7 mouse cellular contexts compared by ENCODE assay signal in the genomic region with DNA sequence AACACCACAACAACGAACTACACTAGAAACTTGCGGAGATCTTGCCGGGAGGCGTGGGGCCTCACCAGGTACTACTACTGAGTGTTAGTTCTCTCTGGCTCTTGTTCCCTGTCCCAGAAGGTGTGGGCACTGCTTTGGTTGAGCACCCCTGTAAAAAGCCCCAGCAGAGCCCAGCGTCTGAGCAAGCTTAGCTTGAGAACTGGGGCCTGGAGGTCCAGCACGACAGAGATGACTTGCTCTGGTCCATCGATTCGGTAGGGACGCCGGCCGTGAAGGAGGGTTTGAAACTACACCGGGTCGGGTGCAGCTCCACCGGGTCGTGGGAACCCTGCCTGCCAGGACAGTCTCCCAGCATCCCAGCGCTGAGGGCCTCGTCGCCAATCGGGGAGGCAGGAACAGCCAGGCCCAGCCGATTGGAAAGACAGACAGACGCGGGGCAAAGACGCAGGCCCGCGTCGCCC. TPM values are rescaled to one million over a fixed set of nuclear protein-coding genes. Genes with fewer than 3 reads are reported as not detected.
DNase-seq lines count a peak whose midpoint lies in the region; ATAC-seq and TF ChIP-seq lines count a peak whose summit lies in the region.

No protein-coding gene starts in this region.

- peak overlapping the region; percentile 85 for H3K4me2 ChIP-seq in forebrain, embryonic 13.5 days
- H3K4me2 ChIP-seq in kidney, embryonic 15.5 days, result peak overlapping the region; percentile 85
- H3K4me2 ChIP-seq in midbrain, embryonic 12.5 days (replicated peaks), result peak overlapping the region; percentile 96

- WGBS in forebrain, embryonic 13.5 days, result under 1% methylated on average over 25 of the region's 26 CpGs
- under 1% methylated on average over 26 of the region's 26 CpGs for WGBS in kidney, embryonic 15.5 days
- 2% methylated on average over 26 of the region's 26 CpGs for WGBS in midbrain, embryonic 12.5 days

- peaks cover 38% of the 10 kb centered on the region for H3K4me1 ChIP-seq in testis, adult 2 months (ENCODE audit: control insufficient read depth, insufficient read depth, low read length)
- H3K4me1 ChIP-seq in forebrain, embryonic 13.5 days, result peaks cover 92% of the 10 kb centered on the region
- H3K4me1 ChIP-seq in kidney, embryonic 15.5 days, result peaks cover 71% of the 10 kb centered on the region
- H3K4me1 ChIP-seq in midbrain, embryonic 12.5 days, result peaks cover 85% of the 10 kb centered on the region

- H3K4me3 ChIP-seq in testis, adult 2 months (ENCODE audit: control insufficient read depth, low read depth, low read length), result peak overlapping the region; percentile 99
- peak overlapping the region; percentile 78 for H3K4me3 ChIP-seq in forebrain, embryonic 13.5 days
- peak overlapping the region; percentile 91 for H3K4me3 ChIP-seq in kidney, embryonic 15.5 days (replicated peaks)
- peak overlapping the region; percentile 83 for H3K4me3 ChIP-seq in midbrain, embryonic 12.5 days

- no peak for DNase-seq in testis, postnatal 14 days (ENCODE audit: low spot score)
- DNase-seq in ovary, postnatal 14 days (ENCODE audit: low spot score), result no peak
- DNase-seq in ovary, postnatal 36 days (ENCODE audit: low spot score), result no peak

- H3K27ac ChIP-seq in testis, adult 2 months (ENCODE audit: control insufficient read depth, insufficient read depth, low read depth, low read length), result peak overlapping the region; percentile 95
- H3K27ac ChIP-seq in forebrain, embryonic 13.5 days, result peak overlapping the region; percentile 95
- H3K27ac ChIP-seq in kidney, embryonic 15.5 days, result peak overlapping the region; percentile 96
- peak overlapping the region; percentile 95 for H3K27ac ChIP-seq in midbrain, embryonic 12.5 days (replicated peaks)

- no peak for TF ChIP-seq POLR2A in testis, adult 2 months (IDR thresholded peaks at IDR 0.05; ENCODE audit: control insufficient read depth, low read depth, low read length)

- no peak; the same call in 1 of the 2 replicates for ATAC-seq in forebrain, embryonic 13.5 days
- ATAC-seq in kidney, embryonic 15.5 days (replicated peaks; ENCODE audit: low FRiP score), result peak; percentile 10
- peak; percentile 21; the same call in 1 of the 2 replicates for ATAC-seq in midbrain, embryonic 12.5 days (ENCODE audit: low FRiP score, low read depth)

- TF ChIP-seq CTCF in testis, adult 2 months (IDR thresholded peaks at IDR 0.05; ENCODE audit: control insufficient read depth, insufficient read depth, insufficient replicate concordance, low read depth, low read length), result no peak

- no peaks in the 10 kb centered on the region for H3K36me3 ChIP-seq in testis, adult 2 months (ENCODE audit: control insufficient read depth, insufficient read depth, low read length)
- H3K36me3 ChIP-seq in forebrain, embryonic 13.5 days (ENCODE audit: poor library complexity, severe bottlenecking), result peaks cover 8% of the 10 kb centered on the region; the same call in 1 of the 2 replicates
- 0 out of 2 replicates have a peak, but pooled peaks cover under 1% of the 10 kb centered on the region for H3K36me3 ChIP-seq in kidney, embryonic 15.5 days
- H3K36me3 ChIP-seq in midbrain, embryonic 12.5 days, result peaks cover 5% of the 10 kb centered on the region

- no peaks in the 10 kb centered on the region for H3K27me3 ChIP-seq in testis, adult 2 months (ENCODE audit: control insufficient read depth, insufficient read depth, low read length)
- H3K27me3 ChIP-seq in forebrain, embryonic 13.5 days, result no peaks in the 10 kb centered on the region
- no peaks in the 10 kb centered on the region for H3K27me3 ChIP-seq in kidney, embryonic 15.5 days
- H3K27me3 ChIP-seq in midbrain, embryonic 12.5 days, result no peaks in the 10 kb centered on the region

- no peaks in the 10 kb centered on the region for H3K9me3 ChIP-seq in forebrain, embryonic 13.5 days (replicated peaks)
- no peaks in the 10 kb centered on the region for H3K9me3 ChIP-seq in kidney, embryonic 15.5 days (replicated peaks)
- no peaks in the 10 kb centered on the region for H3K9me3 ChIP-seq in midbrain, embryonic 12.5 days

- H3K9ac ChIP-seq in forebrain, embryonic 13.5 days, result peak overlapping the region; percentile 97
- H3K9ac ChIP-seq in kidney, embryonic 15.5 days, result peak overlapping the region; percentile 90
- peak overlapping the region; percentile 93 for H3K9ac ChIP-seq in midbrain, embryonic 12.5 days (replicated peaks)

RNA-seq across cellular contexts. Expression of a gene that starts 0.5 kb away (rescaled TPM):
- 91.0 and 107 TPM in 2 replicates for polyA plus RNA-seq in testis, adult 2 months (2012; rRNA removed)
- 101 and 130 TPM in 2 replicates for polyA plus RNA-seq in forebrain, embryonic 13.5 days (2015; fragmentation: Nextera tagmentation; extraction: Ambion mirVana)
- polyA plus RNA-seq in kidney, embryonic 15.5 days (2015; fragmentation: Nextera tagmentation; extraction: Ambion mirVana), result 138 and 160 TPM in 2 replicates
- 164 and 170 TPM in 2 replicates for polyA plus RNA-seq in midbrain, embryonic 12.5 days (2016; fragmentation: Nextera tagmentation; extraction: Ambion mirVana)

RNA-seq across cellular contexts. Expression of a gene that starts 16.2 kb away (rescaled TPM):
- polyA plus RNA-seq in testis, adult 2 months (2012; rRNA removed), result 55.5 and 58.5 TPM in 2 replicates
- 40.7 and 47.7 TPM in 2 replicates for polyA plus RNA-seq in forebrain, embryonic 13.5 days (2015; fragmentation: Nextera tagmentation; extraction: Ambion mirVana)
- polyA plus RNA-seq in kidney, embryonic 15.5 days (2015; fragmentation: Nextera tagmentation; extraction: Ambion mirVana), result 17.0 and 19.2 TPM in 2 replicates
- polyA plus RNA-seq in midbrain, embryonic 12.5 days (2016; fragmentation: Nextera tagmentation; extraction: Ambion mirVana), result 53.3 and 58.6 TPM in 2 replicates

RNA-seq across cellular contexts. Expression of a gene that starts 30.7 kb away (rescaled TPM):
- polyA plus RNA-seq in testis, adult 2 months (2012; rRNA removed), result 2.0 and 2.6 TPM in 2 replicates
- polyA plus RNA-seq in forebrain, embryonic 13.5 days (2015; fragmentation: Nextera tagmentation; extraction: Ambion mirVana), result 43.0 and 45.5 TPM in 2 replicates
- polyA plus RNA-seq in kidney, embryonic 15.5 days (2015; fragmentation: Nextera tagmentation; extraction: Ambion mirVana), result 15.4 and 16.5 TPM in 2 replicates
- polyA plus RNA-seq in midbrain, embryonic 12.5 days (2016; fragmentation: Nextera tagmentation; extraction: Ambion mirVana), result 45.7 and 50.2 TPM in 2 replicates

RNA-seq across cellular contexts. Expression of a gene that starts 31.2 kb away (rescaled TPM):
- polyA plus RNA-seq in testis, adult 2 months (2012; rRNA removed), result 49.8 and 59.3 TPM in 2 replicates
- polyA plus RNA-seq in forebrain, embryonic 13.5 days (2015; fragmentation: Nextera tagmentation; extraction: Ambion mirVana), result 68.5 and 71.7 TPM in 2 replicates
- 22.7 and 26.9 TPM in 2 replicates for polyA plus RNA-seq in kidney, embryonic 15.5 days (2015; fragmentation: Nextera tagmentation; extraction: Ambion mirVana)
- 63.7 and 68.5 TPM in 2 replicates for polyA plus RNA-seq in midbrain, embryonic 12.5 days (2016; fragmentation: Nextera tagmentation; extraction: Ambion mirVana)

RNA-seq across cellular contexts. Expression of a gene that starts 39.6 kb away (rescaled TPM):
- 0.79 and 1.0 TPM in 2 replicates for polyA plus RNA-seq in testis, adult 2 months (2012; rRNA removed)
- polyA plus RNA-seq in forebrain, embryonic 13.5 days (2015; fragmentation: Nextera tagmentation; extraction: Ambion mirVana), result 9.1 and 11.7 TPM in 2 replicates
- polyA plus RNA-seq in kidney, embryonic 15.5 days (2015; fragmentation: Nextera tagmentation; extraction: Ambion mirVana), result 14.8 and 16.7 TPM in 2 replicates
- 14.5 and 20.1 TPM in 2 replicates for polyA plus RNA-seq in midbrain, embryonic 12.5 days (2016; fragmentation: Nextera tagmentation; extraction: Ambion mirVana)
